Mouse (Mus musculus) bone marrow, adult 2 months (tissue): Measurements from ENCODE around the gene Dusp13. TPM values are rescaled to one million over a fixed set of nuclear protein-coding genes. Genes with fewer than 3 reads are reported as not detected.

Source experiments
- H3K27ac ChIP-seq: fragments of 200-500 bp; 2 replicates; pipeline ENCODE4 v1.5.1; 2012; ENCODE audit warnings: low read depth, mild to moderate bottlenecking, control low read depth, inconsistent platforms, low read length; ENCODE audit not compliant: control insufficient read depth, poor library complexity, insufficient read depth
- H3K4me1 ChIP-seq: fragments of 200-500 bp; 2 replicates; pipeline ENCODE4 v1.6.1; 2011; ENCODE audit warnings: low read length; ENCODE audit not compliant: control insufficient read depth, insufficient read depth
- H3K4me3 ChIP-seq: fragments of 200-500 bp; replicated peaks from 2 replicates; pipeline ENCODE3; 2011; ENCODE audit warnings: mild to moderate bottlenecking, low read depth, low read length, control low read depth; ENCODE audit not compliant: control insufficient read depth
- CTCF ChIP-seq: fragments of 200-500 bp; IDR thresholded peaks from 2 replicates; pipeline ENCODE4 v1.5.1; 2011; ENCODE audit warnings: low read length, control low read depth; ENCODE audit not compliant: control insufficient read depth, insufficient read depth
- POLR2A ChIP-seq: fragments of 200-500 bp; IDR thresholded peaks from 2 replicates; pipeline ENCODE4 v1.6.1; 2011; ENCODE audit warnings: low read depth, mild to moderate bottlenecking, control low read depth, low read length, borderline replicate concordance; ENCODE audit not compliant: control insufficient read depth
- WGBS: fragments of 180-500 bp; shearing (Covaris S2); methylation state at CpG from one replicate; pipeline ENCODE4 v1.1.7; 2018; 5-methylcytosine and 5-hydroxymethylcytosine counted together
- polyA plus RNA-seq: library from polyadenylated mRNA; stranded (reverse); fragments of >200 nt; gene quantifications from 2 replicates; pipeline ENCODE4 v1.2.4, GENCODE M21; 2011; ENCODE audit warnings: low replicate concordance; ENCODE audit not compliant: missing spikeins, insufficient read depth, insufficient read length

Gene Dusp13
- polyA plus RNA-seq, 1 experiment, result not detected

GRCm38 (mm10) chr14:21776201-21776600 is 25.2 kb upstream of the Dusp13 start:
- no peaks in the 10 kb centered on the region for H3K4me1 ChIP-seq
- 82% methylated on average over 4 of the region's 4 CpGs for WGBS
- H3K27ac ChIP-seq, result no peak overlapping the region; the same call in 1 of the 2 replicates
- no peak overlapping the region for H3K4me3 ChIP-seq
- TF ChIP-seq CTCF (no peak), POLR2A (no peak)

- WGBS, result 82% methylated on average over 2 of the region's 2 CpGs
- TF ChIP-seq POLR2A (no peak), CTCF (no peak)
These were observed 23.0 kb upstream of the Dusp13 start for GRCm38 (mm10) chr14:21773946-21774345.

GRCm38 (mm10) chr14:21772506-21773281 is 21.7 kb upstream of the Dusp13 start:
- Histone ChIP-seq H3K27ac (no peak overlapping the region), H3K4me3 (no peak overlapping the region), H3K4me1 (no peaks in the 10 kb centered on the region)
- WGBS, result 85% methylated on average over 11 of the region's 11 CpGs
- TF ChIP-seq POLR2A (no peak), CTCF (no peak)

More at GRCm38 (mm10) chr14:21773946-21774345, 23.0 kb upstream of the Dusp13 start:
- no peaks in the 10 kb centered on the region for H3K4me1 ChIP-seq
- H3K27ac ChIP-seq, result no peak overlapping the region
- no peak overlapping the region for H3K4me3 ChIP-seq

GRCm38 (mm10) chr14:21766398-21766958 is 15.5 kb upstream of the Dusp13 start:
- TF ChIP-seq CTCF, result no peak
- no peak for TF ChIP-seq POLR2A
- no peak overlapping the region for H3K27ac ChIP-seq
- H3K4me3 ChIP-seq, result no peak overlapping the region
- WGBS, result 80% methylated on average over 6 of the region's 6 CpGs
- H3K4me1 ChIP-seq, result no peaks in the 10 kb centered on the region; the same call in 1 of the 2 replicates

GRCm38 (mm10) chr14:21765754-21766397 is 14.9 kb upstream of the Dusp13 start:
- Histone ChIP-seq H3K4me1 (no peaks in the 10 kb centered on the region; the same call in 1 of the 2 replicates), H3K4me3 (no peak overlapping the region), H3K27ac (no peak overlapping the region)
- TF ChIP-seq CTCF (no peak), POLR2A (no peak)
- WGBS, result 66% methylated on average over 7 of the region's 7 CpGs

- Histone ChIP-seq H3K27ac (no peak overlapping the region), H3K4me3 (no peak overlapping the region), H3K4me1 (no peaks in the 10 kb centered on the region; the same call in 1 of the 2 replicates)
- WGBS, result 83% methylated on average over 6 of the region's 6 CpGs
- no peak for TF ChIP-seq POLR2A
- TF ChIP-seq CTCF, result no peak
These were observed 13.7 kb upstream of the Dusp13 start for GRCm38 (mm10) chr14:21764646-21765045.

GRCm38 (mm10) chr14:21763736-21764135 is 12.8 kb upstream of the Dusp13 start:
- TF ChIP-seq POLR2A (no peak), CTCF (no peak)
- WGBS, result 78% methylated on average over 3 of the region's 3 CpGs

GRCm38 (mm10) chr14:21761560-21761959 is 10.6 kb upstream of the Dusp13 start:
- no peak overlapping the region for H3K4me3 ChIP-seq
- peaks cover 2% of the 10 kb centered on the region; the same call in 1 of the 2 replicates for H3K4me1 ChIP-seq
- TF ChIP-seq CTCF (no peak), POLR2A (no peak)
- H3K27ac ChIP-seq, result no peak overlapping the region
- 91% methylated on average over 9 of the region's 9 CpGs for WGBS

More at GRCm38 (mm10) chr14:21763736-21764135, 12.8 kb upstream of the Dusp13 start:
- Histone ChIP-seq H3K4me3 (no peak overlapping the region), H3K4me1 (peaks cover 2% of the 10 kb centered on the region; the same call in 1 of the 2 replicates), H3K27ac (no peak overlapping the region)
